Mouse (Mus musculus): ENCODE results near the gene Arcn1. TPM values are rescaled to one million over a fixed set of nuclear protein-coding genes. Genes with fewer than 3 reads are reported as not detected.

Arcn1 gene
- total RNA-seq, 2 experiments from 2014 or later: 173 to 185 TPM

Other genes with a start within 250 kb of the Arcn1 start
- gene Cxcr5, start 206.0 kb downstream of the Arcn1 start, total RNA-seq (2021): not detected
- 100 to 1,000 TPM; 134 to 149 TPM for gene Ddx6, start 163.0 kb downstream of the Arcn1 start, total RNA-seq (2021)
- gene Treh, start 94.6 kb downstream of the Arcn1 start, total RNA-seq (2021): not detected
- gene Phldb1, start 32.6 kb downstream of the Arcn1 start, total RNA-seq (2021): 10 to 100 TPM; 41.2 to 48.9 TPM
- 10 to 100 TPM; 68.9 to 97.6 TPM for gene Ift46, start 63 bp upstream of the Arcn1 start, total RNA-seq (2021)
- gene Tmem25, start 31.5 kb upstream of the Arcn1 start, total RNA-seq (2021): 1 to 10 TPM; 2.2 to 8.8 TPM
- 1 to 10 TPM; 1.2 to 4.1 TPM for gene Ttc36, start 35.2 kb upstream of the Arcn1 start, total RNA-seq (2021)
- gene Kmt2a, start 113.5 kb upstream of the Arcn1 start, total RNA-seq (2021): 10 to 100 TPM; 31.9 to 38.3 TPM
- 100 to 1,000 TPM; 605 to 637 TPM for gene Atp5l, start 152.9 kb upstream of the Arcn1 start, total RNA-seq (2021)
- 100 to 1,000 TPM in 1 of 2 experiments, 10 to 100 TPM in 1; 97.9 to 105 TPM for gene Ube4a, start 197.8 kb upstream of the Arcn1 start, total RNA-seq (2021)
- under 1 TPM in 1 of 2 experiments, not detected in 1; 0.30 TPM for gene Cd3g, start 212.6 kb upstream of the Arcn1 start, total RNA-seq (2021)
- gene Cd3d, start 213.9 kb upstream of the Arcn1 start, total RNA-seq (2021): 1 to 10 TPM in 1 of 2 experiments, not detected in 1; 1.5 TPM
- under 1 TPM in 1 of 2 experiments, not detected in 1; 0.60 TPM for gene Cd3e, start 241.8 kb upstream of the Arcn1 start, total RNA-seq (2021)

All from adrenal gland, postnatal 36 days (tissue).